Mouse (Mus musculus): ENCODE measurements around the gene Hrk. TPM values are rescaled to one million over a fixed set of nuclear protein-coding genes. Genes with fewer than 3 reads are reported as not detected.

The Hrk gene
- polyA plus RNA-seq, 1 experiment from 2014 or later = not detected

DNA sequence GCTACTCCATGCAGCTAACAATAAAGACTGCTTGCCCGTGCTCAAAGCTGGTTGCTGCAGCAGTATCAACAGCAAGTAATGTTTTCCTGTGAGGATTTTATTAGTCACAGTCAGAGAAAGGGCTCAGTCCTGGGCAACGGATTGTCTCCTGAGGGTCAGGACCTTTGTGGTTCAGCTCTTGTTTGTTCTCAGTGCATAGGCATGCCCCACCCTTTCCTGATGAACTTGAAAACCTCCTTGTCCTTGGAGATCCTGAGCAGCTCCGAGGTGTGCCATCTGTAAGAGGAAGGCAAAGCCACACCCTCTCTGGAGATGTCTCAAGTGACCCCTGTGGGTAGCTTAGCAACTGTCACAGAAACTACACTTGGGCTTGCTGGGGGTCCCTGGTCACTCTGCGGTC, 3.8 kb upstream of the Hrk start:
- DNase-seq = no peak
- H3K4me2 ChIP-seq = no peak overlapping the region
- peaks cover 3% of the 10 kb centered on the region; the same call in 1 of the 2 replicates for H3K27me3 ChIP-seq (ENCODE audit: insufficient read depth, low read length)
- H3K9ac ChIP-seq = no peak overlapping the region
- H3K27ac ChIP-seq (ENCODE audit: low read depth) = no peak overlapping the region
- no peaks in the 10 kb centered on the region for H3K9me3 ChIP-seq (ENCODE audit: low read depth, low read length)
- 26% methylated on average over 4 of the region's 4 CpGs for WGBS
- peaks cover 6% of the 10 kb centered on the region; the same call in 1 of the 2 replicates for H3K4me1 ChIP-seq (ENCODE audit: insufficient read depth)
- H3K36me3 ChIP-seq (ENCODE audit: insufficient read depth) = no peaks in the 10 kb centered on the region
- ATAC-seq (ENCODE audit: insufficient read depth) = no peak
- no peak for TF ChIP-seq CTCF (IDR thresholded peaks at IDR 0.05; ENCODE audit: low read depth)
- H3K4me3 ChIP-seq (ENCODE audit: low read depth, low read length) = no peak overlapping the region

DNA sequence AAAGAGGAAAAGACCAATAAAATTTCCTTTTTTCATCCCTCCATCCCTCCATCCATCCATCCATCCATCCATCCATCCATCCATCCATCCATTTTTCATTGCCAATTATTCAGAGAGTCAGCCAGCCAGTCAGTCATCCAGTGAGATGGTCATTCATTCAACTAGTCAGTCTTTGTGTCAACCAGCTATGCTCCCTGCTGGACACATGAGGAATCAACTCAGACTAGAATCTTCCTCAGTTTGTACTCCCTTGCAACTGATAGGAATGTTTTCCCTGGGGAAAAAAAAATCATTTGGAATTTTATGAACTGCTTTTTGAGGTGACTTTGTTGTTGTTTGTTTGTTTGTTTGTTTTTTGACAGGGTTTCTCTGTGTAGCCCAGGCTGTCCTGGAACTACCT, 1.0 kb downstream of the Hrk start:
- Histone ChIP-seq H3K9me3 (ENCODE audit: low read depth, low read length) (no peaks in the 10 kb centered on the region), H3K9ac (no peak overlapping the region), H3K27me3 (ENCODE audit: insufficient read depth, low read length) (peaks cover 36% of the 10 kb centered on the region), H3K4me2 (no peak overlapping the region), H3K4me1 (ENCODE audit: insufficient read depth) (no peaks in the 10 kb centered on the region), H3K4me3 (ENCODE audit: low read depth, low read length) (no peak overlapping the region), H3K27ac (ENCODE audit: low read depth) (no peak overlapping the region), H3K36me3 (ENCODE audit: insufficient read depth) (no peaks in the 10 kb centered on the region)
- ATAC-seq (ENCODE audit: insufficient read depth) (no peak), DNase-seq (no peak)
- TF ChIP-seq CTCF (IDR thresholded peaks at IDR 0.05; ENCODE audit: low read depth) = peak; percentile 28; the same call in 1 of the 2 replicates

DNA sequence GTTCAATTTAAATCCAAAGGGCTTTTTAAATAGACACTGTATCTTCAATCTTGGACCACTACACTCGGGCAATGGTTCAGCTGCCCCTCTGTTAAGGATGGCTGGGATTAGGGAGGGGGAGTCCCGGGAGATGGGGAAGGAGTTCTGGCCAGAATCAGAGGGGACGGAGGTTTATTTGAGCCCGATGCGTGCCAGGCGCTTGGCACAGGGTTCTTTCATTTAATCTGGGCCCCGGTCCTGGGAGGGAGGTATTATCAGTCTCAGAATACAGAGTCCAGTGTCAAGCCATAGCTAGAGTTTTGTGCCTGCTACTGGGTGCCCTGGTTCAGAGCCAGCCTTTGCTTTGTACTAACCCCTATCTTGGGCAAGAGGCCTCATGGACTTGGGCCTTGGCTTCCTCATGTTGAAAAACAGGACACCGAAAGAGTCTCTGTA, 3.1 kb downstream of the Hrk start:
- Histone ChIP-seq H3K9ac (no peak overlapping the region), H3K36me3 (ENCODE audit: insufficient read depth) (no peaks in the 10 kb centered on the region), H3K9me3 (ENCODE audit: low read depth, low read length) (no peaks in the 10 kb centered on the region), H3K27me3 (ENCODE audit: insufficient read depth, low read length) (peaks cover 54% of the 10 kb centered on the region), H3K4me2 (no peak overlapping the region), H3K27ac (ENCODE audit: low read depth) (no peak overlapping the region), H3K4me3 (ENCODE audit: low read depth, low read length) (no peak overlapping the region), H3K4me1 (ENCODE audit: insufficient read depth) (no peaks in the 10 kb centered on the region)
- WGBS = 55% methylated on average over 8 of the region's 8 CpGs
- no peak for TF ChIP-seq CTCF (IDR thresholded peaks at IDR 0.05; ENCODE audit: low read depth)
- DNase-seq (no peak), ATAC-seq (ENCODE audit: insufficient read depth) (no peak)

DNA sequence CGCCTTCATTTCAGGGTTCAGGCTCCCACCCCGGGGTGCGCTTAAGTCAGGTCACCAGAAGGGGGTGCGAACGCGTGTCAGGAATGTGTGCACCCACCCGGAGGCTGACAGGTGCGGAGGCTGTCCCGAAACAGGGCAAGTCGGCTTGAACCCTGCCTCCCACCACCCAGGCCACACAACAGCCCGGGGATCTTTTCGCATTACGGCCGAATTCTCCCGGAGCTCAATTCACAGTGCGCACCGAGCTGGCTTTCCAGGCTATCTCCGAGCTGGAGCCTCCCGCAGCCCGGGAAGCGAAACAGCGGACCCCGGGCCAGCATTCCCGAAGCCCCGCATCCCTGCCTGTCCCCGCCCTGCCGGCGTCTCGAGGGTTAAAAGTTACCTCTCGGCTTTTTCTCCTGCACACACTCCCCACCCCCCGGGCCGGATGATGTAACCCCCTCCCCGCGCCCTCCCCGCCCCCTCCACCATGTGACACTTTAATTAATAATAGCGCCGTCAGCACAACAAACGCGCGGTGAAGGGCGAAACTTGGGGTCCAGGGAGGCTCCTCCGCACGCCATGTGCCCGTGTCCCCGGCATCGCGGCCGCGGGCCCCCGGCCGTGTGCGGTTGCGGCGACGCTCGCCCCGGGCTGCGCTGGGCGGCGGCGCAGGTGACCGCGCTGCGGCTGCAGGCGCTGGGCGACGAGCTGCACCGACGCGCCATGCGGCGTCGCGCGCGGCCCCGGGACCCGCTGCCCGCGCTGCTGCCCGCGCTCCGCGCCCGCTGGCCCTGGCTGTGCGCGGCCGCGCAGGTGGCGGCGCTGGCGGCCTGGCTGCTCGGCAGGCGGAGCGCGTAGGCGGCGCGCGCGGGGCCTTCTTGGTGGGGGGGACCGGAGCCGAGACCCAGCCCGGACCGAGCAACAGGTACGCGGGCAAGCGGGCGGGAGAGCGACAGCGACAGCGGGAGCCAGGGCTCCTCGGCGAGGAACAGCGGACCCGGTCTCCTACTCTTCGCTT, 5.1 kb downstream of the Hrk start:
- Histone ChIP-seq H3K4me2 (peak overlapping the region; percentile 97), H3K36me3 (ENCODE audit: insufficient read depth) (no peaks in the 10 kb centered on the region), H3K9ac (peak overlapping the region; percentile 26; the same call in 1 of the 2 replicates), H3K27ac (ENCODE audit: low read depth) (no peak overlapping the region), H3K4me3 (ENCODE audit: low read depth, low read length) (peak overlapping the region; percentile 47), H3K4me1 (ENCODE audit: insufficient read depth) (no peaks in the 10 kb centered on the region), H3K9me3 (ENCODE audit: low read depth, low read length) (no peaks in the 10 kb centered on the region), H3K27me3 (ENCODE audit: insufficient read depth, low read length) (peaks cover 73% of the 10 kb centered on the region)
- TF ChIP-seq CTCF (IDR thresholded peaks at IDR 0.05; ENCODE audit: low read depth) = no peak
- ATAC-seq (ENCODE audit: insufficient read depth) = peak; percentile 19
- DNase-seq = peak; percentile 34
- under 1% methylated on average over 116 of the region's 117 CpGs for WGBS

DNA sequence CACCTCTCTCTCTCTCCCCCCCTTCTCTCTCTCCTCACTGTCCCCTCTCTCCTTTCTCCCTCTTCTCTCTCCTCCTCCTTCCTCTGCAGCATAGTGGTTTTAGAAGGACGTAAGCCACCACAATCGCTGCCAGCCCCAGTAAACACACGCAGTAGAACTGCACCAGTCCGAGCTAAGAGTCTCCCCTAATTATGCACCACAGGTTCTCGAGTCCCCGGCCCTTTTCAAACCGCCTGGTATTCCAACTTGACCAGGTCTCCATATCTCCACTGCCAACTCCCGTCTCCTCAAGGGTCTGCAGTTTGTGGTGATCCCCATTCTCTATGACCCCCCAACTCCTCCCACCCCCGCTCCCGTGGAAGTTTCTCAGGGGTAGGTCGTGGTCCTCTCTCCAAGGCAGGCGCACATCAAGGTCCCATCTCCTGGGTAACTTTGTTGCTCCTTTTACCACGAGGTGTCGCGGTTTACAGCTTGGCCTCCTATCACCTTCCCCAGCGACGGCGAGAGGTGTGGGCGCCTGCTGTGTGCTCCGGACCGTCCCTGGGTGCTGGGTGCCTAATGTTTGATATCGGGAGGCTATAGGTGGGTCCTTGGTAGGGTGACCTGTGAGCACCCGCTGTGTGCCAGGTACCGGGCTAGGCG, 6.6 kb downstream of the Hrk start:
- peaks cover 77% of the 10 kb centered on the region for H3K27me3 ChIP-seq (ENCODE audit: insufficient read depth, low read length)
- no peak overlapping the region for H3K9ac ChIP-seq
- peak; percentile 47 for DNase-seq
- H3K4me1 ChIP-seq (ENCODE audit: insufficient read depth) = no peaks in the 10 kb centered on the region
- WGBS = 1% methylated on average over 25 of the region's 25 CpGs
- no peaks in the 10 kb centered on the region for H3K9me3 ChIP-seq (ENCODE audit: low read depth, low read length)
- no peaks in the 10 kb centered on the region for H3K36me3 ChIP-seq (ENCODE audit: insufficient read depth)
- peak; percentile 46 for TF ChIP-seq CTCF (IDR thresholded peaks at IDR 0.05; ENCODE audit: low read depth)
- no peak for ATAC-seq (ENCODE audit: insufficient read depth)
- H3K4me2 ChIP-seq = peak overlapping the region; percentile 59
- H3K4me3 ChIP-seq (ENCODE audit: low read depth, low read length) = 0 out of 2 replicates have a peak overlapping the region, but pooled peaks have one; percentile 25
- H3K27ac ChIP-seq (ENCODE audit: low read depth) = no peak overlapping the region

DNA sequence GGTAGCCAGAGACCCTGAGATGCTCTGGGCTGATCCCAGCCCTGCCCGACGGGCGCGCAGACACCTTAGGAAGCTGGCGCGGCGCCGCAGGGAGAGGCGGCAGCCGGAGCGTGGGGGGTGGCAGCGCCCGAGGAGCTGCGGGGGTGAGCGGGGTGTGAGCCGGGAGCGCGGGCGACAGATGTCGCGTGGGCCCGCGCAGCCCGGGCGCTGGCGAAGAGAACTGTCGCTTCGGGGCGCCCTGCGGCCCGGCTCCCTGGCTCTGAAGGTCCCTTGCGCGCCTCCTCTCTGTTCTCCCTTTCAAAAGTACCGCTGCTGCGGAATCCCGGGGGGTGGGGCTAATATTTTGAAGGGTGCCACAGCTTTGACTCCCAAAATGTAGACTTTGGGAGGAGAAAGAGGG, 7.2 kb downstream of the Hrk start:
- Histone ChIP-seq H3K36me3 (ENCODE audit: insufficient read depth) (no peaks in the 10 kb centered on the region), H3K9ac (no peak overlapping the region), H3K9me3 (ENCODE audit: low read depth, low read length) (no peaks in the 10 kb centered on the region), H3K4me1 (ENCODE audit: insufficient read depth) (no peaks in the 10 kb centered on the region), H3K4me3 (ENCODE audit: low read depth, low read length) (peak overlapping the region; percentile 25), H3K27me3 (ENCODE audit: insufficient read depth, low read length) (peaks cover 77% of the 10 kb centered on the region), H3K4me2 (peak overlapping the region; percentile 59), H3K27ac (ENCODE audit: low read depth) (no peak overlapping the region)
- DNase-seq (no peak), ATAC-seq (ENCODE audit: insufficient read depth) (no peak)
- WGBS = under 1% methylated on average over 36 of the region's 36 CpGs
- no peak for TF ChIP-seq CTCF (IDR thresholded peaks at IDR 0.05; ENCODE audit: low read depth)
